Mouse (Mus musculus) limb, embryonic 12.5 days (tissue): ENCODE measurements around the gene Cacna1d. TPM values are rescaled to one million over a fixed set of nuclear protein-coding genes. Genes with fewer than 3 reads are reported as not detected.
A peak's percentile ranks its signal among the peaks of the same experiment; 100 is the strongest.

Source experiments
- ATAC-seq: fragments of 200-750 bp; cut with Nextera tagmentation; 2 replicates; pipeline ENCODE4 v1.8.0; 2017; ENCODE audit warnings: low read depth, moderate TSS enrichment; ENCODE audit not compliant: insufficient number of reproducible peaks, insufficient read depth, low FRiP score, low TSS enrichment
- H3K27ac ChIP-seq: fragments of 300-500 bp; sonication (generic); 2 replicates; pipeline ENCODE4 v1.5.1; 2016; ENCODE audit warnings: mild to moderate bottlenecking, moderate library complexity
- H3K27me3 ChIP-seq: fragments of 300-500 bp; sonication (generic); 2 replicates; pipeline ENCODE4 v1.6.1; 2016; ENCODE audit warnings: mild to moderate bottlenecking, moderate library complexity
- H3K36me3 ChIP-seq: fragments of 300-500 bp; sonication (generic); 2 replicates; pipeline ENCODE4 v1.6.1; 2016; ENCODE audit warnings: mild to moderate bottlenecking, moderate library complexity
- H3K4me1 ChIP-seq: fragments of 300-500 bp; sonication (generic); replicated peaks from 2 replicates; pipeline ENCODE4 v1.6.1; 2016
- H3K4me2 ChIP-seq: fragments of 300-500 bp; sonication (generic); 2 replicates; pipeline ENCODE4 v1.6.1; 2016; ENCODE audit warnings: mild to moderate bottlenecking, moderate library complexity
- H3K4me3 ChIP-seq: fragments of 300-500 bp; sonication (generic); replicated peaks from 2 replicates; pipeline ENCODE4 v1.5.1; 2016; ENCODE audit warnings: mild to moderate bottlenecking
- H3K9ac ChIP-seq: fragments of 300-500 bp; sonication (generic); replicated peaks from 2 replicates; pipeline ENCODE4 v1.6.1; 2016; ENCODE audit warnings: mild to moderate bottlenecking, moderate library complexity
- H3K9me3 ChIP-seq: fragments of 300-500 bp; sonication (generic); 2 replicates; pipeline ENCODE4 v1.6.1; 2016; ENCODE audit warnings: mild to moderate bottlenecking, moderate library complexity
- WGBS: fragments of 180-500 bp; shearing (Covaris S2); methylation state at CpG from one replicate; pipeline ENCODE4 v1.1.7; 2016; 5-methylcytosine and 5-hydroxymethylcytosine counted together
- polyA plus RNA-seq: library from polyadenylated mRNA; unstranded; fragments of >200 nt; fragmentation: Nextera tagmentation; extraction: Ambion mirVana; gene quantifications from 2 replicates; pipeline ENCODE4 v1.2.1, GENCODE M21; 2016

Cacna1d gene
- polyA plus RNA-seq, 1 experiment from 2014 or later = 3.0 TPM

DNA sequence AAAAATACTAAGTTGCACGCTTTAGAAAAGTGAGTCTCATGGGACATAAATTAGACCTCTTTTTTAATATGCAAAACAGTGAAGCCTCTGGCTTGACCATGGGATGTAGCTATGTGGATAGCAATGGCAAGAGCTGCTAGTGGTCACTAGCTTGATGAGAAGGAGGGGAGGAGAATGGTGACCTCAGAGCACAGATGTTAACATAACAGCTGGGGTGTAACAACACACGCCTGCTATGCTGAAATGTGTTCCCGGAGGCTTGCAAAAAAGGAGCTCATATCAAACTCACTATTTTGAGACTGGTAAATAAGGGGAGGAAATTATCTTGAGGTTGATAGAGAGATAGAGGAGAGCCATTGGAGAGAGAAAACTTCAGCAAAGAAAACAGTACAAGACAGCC, 32.4 kb downstream of the Cacna1d start:
- no peak overlapping the region for H3K4me2 ChIP-seq

GRCm38 (mm10) chr14:30457897-30458296, 33.4 kb downstream of the Cacna1d start:
- no peak overlapping the region for H3K4me3 ChIP-seq
- H3K9me3 ChIP-seq = no peaks in the 10 kb centered on the region
- H3K27me3 ChIP-seq = peaks cover 18% of the 10 kb centered on the region
- 35% methylated on average over 2 of the region's 2 CpGs for WGBS
- H3K9ac ChIP-seq = no peak overlapping the region
- H3K36me3 ChIP-seq = no peaks in the 10 kb centered on the region
- H3K4me2 ChIP-seq = no peak overlapping the region
- no peak for ATAC-seq
- no peak overlapping the region for H3K27ac ChIP-seq
- peaks cover 12% of the 10 kb centered on the region; the same call in 1 of the 2 replicates for H3K4me1 ChIP-seq

More for the DNA sequence above, 32.4 kb downstream of the Cacna1d start:
- Histone ChIP-seq H3K27me3 (peaks cover 18% of the 10 kb centered on the region), H3K36me3 (no peaks in the 10 kb centered on the region), H3K9ac (no peak overlapping the region), H3K27ac (no peak overlapping the region), H3K4me3 (no peak overlapping the region), H3K9me3 (no peaks in the 10 kb centered on the region), H3K4me1 (peaks cover 12% of the 10 kb centered on the region; the same call in 1 of the 2 replicates)
- ATAC-seq = no peak
- 68% methylated on average over 3 of the region's 3 CpGs for WGBS

- 62% methylated on average over 7 of the region's 7 CpGs for WGBS
- no peak overlapping the region for H3K27ac ChIP-seq
Measured at GRCm38 (mm10) chr14:30457436-30457835, 33.8 kb downstream of the Cacna1d start.

GRCm38 (mm10) chr14:30455801-30456595, 35.3 kb downstream of the Cacna1d start:
- peaks cover 16% of the 10 kb centered on the region for H3K27me3 ChIP-seq
- no peaks in the 10 kb centered on the region for H3K36me3 ChIP-seq
- no peak overlapping the region for H3K4me3 ChIP-seq
- H3K9ac ChIP-seq = no peak overlapping the region; the same call in 1 of the 2 replicates
- WGBS = 28% methylated on average over 13 of the region's 13 CpGs
- ATAC-seq = no peak
- H3K9me3 ChIP-seq = no peaks in the 10 kb centered on the region
- peak overlapping the region; percentile 25; the same call in 1 of the 2 replicates for H3K4me2 ChIP-seq
- peaks cover 12% of the 10 kb centered on the region; the same call in 1 of the 2 replicates for H3K4me1 ChIP-seq
- H3K27ac ChIP-seq = no peak overlapping the region

More at GRCm38 (mm10) chr14:30457436-30457835, 33.8 kb downstream of the Cacna1d start:
- H3K4me3 ChIP-seq = no peak overlapping the region
- no peaks in the 10 kb centered on the region for H3K36me3 ChIP-seq
- H3K27me3 ChIP-seq = peaks cover 18% of the 10 kb centered on the region
- ATAC-seq = no peak
- H3K4me2 ChIP-seq = no peak overlapping the region
- H3K4me1 ChIP-seq = peaks cover 12% of the 10 kb centered on the region; the same call in 1 of the 2 replicates
- no peaks in the 10 kb centered on the region for H3K9me3 ChIP-seq
- H3K9ac ChIP-seq = no peak overlapping the region

DNA sequence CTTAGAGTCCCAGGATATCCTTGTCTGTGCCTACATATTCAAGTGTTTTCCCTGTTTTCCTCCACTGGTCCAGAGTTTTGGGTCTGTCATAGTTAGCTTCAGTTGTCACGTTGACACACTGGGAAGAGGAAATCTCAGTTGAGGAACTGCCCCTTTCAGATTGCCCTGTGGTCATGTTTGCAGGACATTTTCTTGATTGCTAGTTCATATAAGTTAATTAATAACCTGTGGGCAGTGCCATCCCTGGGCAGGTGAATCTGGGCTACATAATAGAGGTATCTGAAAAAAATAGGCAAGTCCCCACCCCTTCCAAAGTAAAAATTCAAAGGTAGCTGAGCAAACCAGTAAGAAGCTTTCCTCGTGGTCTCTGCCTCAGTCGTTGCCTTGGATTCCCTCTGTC, 51.3 kb downstream of the Cacna1d start:
- WGBS = 81% methylated on average over 3 of the region's 3 CpGs
- Histone ChIP-seq H3K4me3 (no peak overlapping the region), H3K9me3 (no peaks in the 10 kb centered on the region), H3K4me2 (no peak overlapping the region), H3K27ac (no peak overlapping the region), H3K36me3 (no peaks in the 10 kb centered on the region), H3K27me3 (no peaks in the 10 kb centered on the region), H3K4me1 (no peaks in the 10 kb centered on the region), H3K9ac (no peak overlapping the region)
- ATAC-seq = no peak

DNA sequence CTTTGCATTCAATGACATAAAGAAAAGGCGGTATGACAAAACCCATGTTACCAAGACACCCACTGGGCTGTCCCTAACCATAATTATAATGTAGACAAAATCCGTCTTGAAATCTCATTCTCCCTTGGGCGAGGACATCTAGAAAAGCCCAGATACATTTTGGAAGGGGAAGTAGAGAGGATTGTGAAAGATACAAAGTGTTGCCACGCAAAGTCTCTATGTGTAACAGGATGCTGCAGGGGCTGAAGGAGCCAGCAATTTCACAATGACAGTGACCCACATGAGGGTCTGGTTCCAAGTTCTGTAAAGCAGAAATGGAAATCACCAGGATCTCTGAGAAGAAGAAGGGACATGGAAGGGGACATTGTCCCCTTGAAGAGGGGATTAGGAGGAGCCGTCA, 55.9 kb downstream of the Cacna1d start:
- Histone ChIP-seq H3K4me3 (no peak overlapping the region), H3K36me3 (no peaks in the 10 kb centered on the region), H3K4me2 (no peak overlapping the region), H3K4me1 (no peaks in the 10 kb centered on the region), H3K9me3 (no peaks in the 10 kb centered on the region), H3K9ac (no peak overlapping the region), H3K27me3 (no peaks in the 10 kb centered on the region), H3K27ac (no peak overlapping the region)
- 92% methylated on average over 5 of the region's 5 CpGs for WGBS
- no peak for ATAC-seq

- H3K4me2 ChIP-seq = no peak overlapping the region
- no peak overlapping the region for H3K9ac ChIP-seq
- no peak overlapping the region for H3K4me3 ChIP-seq
- ATAC-seq = no peak
- no peaks in the 10 kb centered on the region for H3K36me3 ChIP-seq
- 74% methylated on average over 5 of the region's 5 CpGs for WGBS
- no peaks in the 10 kb centered on the region for H3K27me3 ChIP-seq
- H3K9me3 ChIP-seq = no peaks in the 10 kb centered on the region
- no peak overlapping the region for H3K27ac ChIP-seq
- peaks cover 10% of the 10 kb centered on the region for H3K4me1 ChIP-seq
Measured at GRCm38 (mm10) chr14:30430446-30430845, 60.8 kb downstream of the Cacna1d start.

GRCm38 (mm10) chr14:30430026-30430425, 61.2 kb downstream of the Cacna1d start:
- no peak overlapping the region for H3K9ac ChIP-seq
- WGBS = 92% methylated on average over 9 of the region's 9 CpGs
- no peaks in the 10 kb centered on the region for H3K9me3 ChIP-seq
- no peak overlapping the region for H3K4me2 ChIP-seq
- H3K36me3 ChIP-seq = no peaks in the 10 kb centered on the region
- H3K4me3 ChIP-seq = no peak overlapping the region
- H3K27me3 ChIP-seq = no peaks in the 10 kb centered on the region
- no peak overlapping the region for H3K27ac ChIP-seq
- peaks cover 11% of the 10 kb centered on the region for H3K4me1 ChIP-seq
- no peak for ATAC-seq

GRCm38 (mm10) chr14:30429606-30430005, 61.6 kb downstream of the Cacna1d start:
- no peaks in the 10 kb centered on the region for H3K36me3 ChIP-seq
- H3K4me3 ChIP-seq = no peak overlapping the region
- no peak overlapping the region for H3K4me2 ChIP-seq
- H3K9ac ChIP-seq = no peak overlapping the region
- H3K27ac ChIP-seq = no peak overlapping the region
- WGBS = 62% methylated on average over 9 of the region's 9 CpGs
- H3K9me3 ChIP-seq = no peaks in the 10 kb centered on the region
- peaks cover 11% of the 10 kb centered on the region for H3K4me1 ChIP-seq
- H3K27me3 ChIP-seq = no peaks in the 10 kb centered on the region
- ATAC-seq = no peak

GRCm38 (mm10) chr14:30428757-30429156, 62.5 kb downstream of the Cacna1d start:
- H3K27me3 ChIP-seq = no peaks in the 10 kb centered on the region
- no peaks in the 10 kb centered on the region for H3K9me3 ChIP-seq
- H3K4me3 ChIP-seq = no peak overlapping the region
- H3K36me3 ChIP-seq = no peaks in the 10 kb centered on the region
- peaks cover 11% of the 10 kb centered on the region for H3K4me1 ChIP-seq
- H3K27ac ChIP-seq = no peak overlapping the region
- no peak overlapping the region for H3K9ac ChIP-seq
- H3K4me2 ChIP-seq = no peak overlapping the region
- ATAC-seq = no peak

GRCm38 (mm10) chr14:30425876-30426275, 65.4 kb downstream of the Cacna1d start:
- no peak overlapping the region for H3K4me3 ChIP-seq
- H3K4me1 ChIP-seq = peaks cover 11% of the 10 kb centered on the region
- H3K9ac ChIP-seq = no peak overlapping the region
- no peak for ATAC-seq
- 20% methylated on average over 4 of the region's 4 CpGs for WGBS
- no peaks in the 10 kb centered on the region for H3K27me3 ChIP-seq
- H3K9me3 ChIP-seq = no peaks in the 10 kb centered on the region
- no peaks in the 10 kb centered on the region for H3K36me3 ChIP-seq
- H3K4me2 ChIP-seq = no peak overlapping the region
- H3K27ac ChIP-seq = no peak overlapping the region

GRCm38 (mm10) chr14:30425175-30425574, 66.1 kb downstream of the Cacna1d start:
- no peak for ATAC-seq
- no peaks in the 10 kb centered on the region for H3K27me3 ChIP-seq
- no peaks in the 10 kb centered on the region for H3K9me3 ChIP-seq
- WGBS = 76% methylated on average over 6 of the region's 6 CpGs
- peaks cover 11% of the 10 kb centered on the region for H3K4me1 ChIP-seq
- H3K27ac ChIP-seq = no peak overlapping the region
- no peak overlapping the region for H3K4me3 ChIP-seq
- no peak overlapping the region for H3K9ac ChIP-seq
- H3K36me3 ChIP-seq = no peaks in the 10 kb centered on the region
- H3K4me2 ChIP-seq = no peak overlapping the region
